Mouse (Mus musculus): ENCODE measurements around the gene Ssc5d.

Gene Ssc5d

DNA sequence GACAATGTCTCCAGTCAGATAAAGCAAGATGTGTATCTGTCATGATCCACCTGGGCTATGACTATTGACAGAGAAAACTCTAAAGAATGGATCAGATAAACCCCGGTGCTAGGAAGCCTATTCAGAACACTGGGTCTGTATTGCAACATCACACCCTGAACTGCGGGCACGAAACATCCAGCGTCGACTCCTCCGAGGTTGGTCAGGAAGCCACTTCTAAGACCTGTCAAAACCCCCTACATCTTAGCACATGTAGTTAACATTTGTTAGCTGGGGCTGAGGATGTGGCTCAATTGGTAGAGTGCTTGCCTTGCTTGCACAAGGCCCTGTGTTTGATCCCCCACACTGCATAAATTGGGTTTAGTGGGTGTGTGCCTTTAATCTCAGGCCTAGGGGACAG lies 22.8 kb downstream of the Ssc5d start:
- DNase-seq (ENCODE audit: low spot score) = no peak

DNA sequence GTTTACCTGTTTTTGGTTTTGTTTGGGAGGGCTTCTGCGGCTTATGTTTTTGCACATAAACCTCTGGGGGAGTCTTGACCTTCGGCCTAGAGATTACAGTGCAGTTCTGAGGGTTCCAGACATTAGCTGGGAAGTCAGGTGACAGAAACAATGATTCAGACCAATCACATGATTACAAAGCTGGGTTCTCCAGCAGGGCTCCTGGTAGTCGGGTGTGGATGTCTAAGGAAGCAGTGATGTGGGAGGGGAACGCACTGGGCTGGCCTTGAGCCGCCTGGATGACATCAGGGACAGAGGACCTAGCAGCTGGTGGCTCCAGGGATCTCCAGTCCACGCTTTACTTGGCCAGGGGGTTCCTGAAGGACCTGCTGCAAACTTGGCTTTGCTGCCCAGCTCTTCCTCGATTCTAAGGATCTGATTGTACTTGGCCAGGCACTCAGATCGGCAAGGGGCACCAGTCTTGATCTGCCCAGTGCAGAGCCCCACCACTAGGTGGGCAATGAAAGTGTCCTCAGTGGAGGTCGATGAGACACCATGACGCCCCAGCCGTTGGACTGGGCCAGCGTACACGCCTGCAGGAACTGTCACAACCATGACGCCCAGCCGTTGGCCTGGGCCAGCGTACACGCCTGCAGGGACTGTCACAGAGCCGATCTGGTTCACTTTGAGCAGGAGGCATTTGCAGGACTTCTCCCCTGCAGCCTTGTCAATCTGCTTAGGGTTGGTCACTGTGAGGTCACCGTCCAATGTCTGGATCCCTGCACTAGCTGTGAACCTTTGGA lies 25.2 kb downstream of the Ssc5d start:
- DNase-seq (ENCODE audit: low spot score) = no peak

DNA sequence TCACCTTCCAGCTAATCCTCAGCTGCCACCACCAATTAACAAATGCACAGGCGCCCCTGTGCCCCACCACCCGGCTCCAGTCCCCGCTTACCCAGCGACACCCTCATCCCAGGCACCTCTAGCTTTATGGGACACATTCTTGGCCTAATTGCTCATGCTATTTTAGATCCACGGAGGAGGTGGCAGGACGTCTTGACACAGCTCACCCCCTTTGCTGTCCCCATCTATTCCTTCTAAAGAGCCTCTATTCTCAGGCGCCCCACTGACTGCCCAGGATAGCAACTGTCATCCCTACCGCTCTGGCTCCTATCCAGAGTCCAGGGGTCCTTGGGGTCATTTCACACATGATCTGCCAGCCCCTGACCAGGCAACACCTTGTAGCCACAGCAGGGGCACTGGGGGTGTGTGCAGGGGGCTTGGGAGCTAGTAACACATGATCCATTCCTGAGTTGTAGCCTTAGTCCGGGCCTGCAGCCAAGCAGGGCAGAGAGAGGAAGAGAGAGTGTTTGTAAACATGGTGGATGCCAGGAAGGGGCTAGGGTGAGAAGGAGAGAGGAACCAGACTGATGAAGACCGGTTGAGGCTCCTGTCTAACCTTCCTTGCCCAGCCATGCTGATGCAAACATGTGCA lies 28.3 kb downstream of the Ssc5d start:
- DNase-seq (ENCODE audit: low spot score) = no peak

DNA sequence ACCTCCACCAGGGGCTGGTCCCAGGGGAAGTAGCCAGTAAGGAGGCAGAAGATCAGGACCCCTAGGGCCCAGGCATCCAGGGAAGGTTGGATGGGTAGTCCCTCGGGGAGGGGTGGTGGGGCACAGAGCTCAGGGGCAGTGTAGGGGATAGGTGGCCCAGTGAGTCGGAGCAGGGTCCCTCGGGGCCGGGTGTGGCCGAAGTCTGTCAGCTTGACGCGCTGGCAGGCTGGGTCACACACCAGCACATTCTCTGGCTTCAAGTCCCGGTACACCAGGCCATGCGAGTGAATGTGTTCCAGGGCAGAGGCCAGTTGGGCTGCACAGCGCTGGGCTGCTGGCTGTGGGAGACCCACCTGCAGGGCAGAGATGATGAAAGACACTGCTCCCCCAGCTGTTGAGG lies 31.8 kb downstream of the Ssc5d start:
- DNase-seq (ENCODE audit: low spot score) = no peak

DNA sequence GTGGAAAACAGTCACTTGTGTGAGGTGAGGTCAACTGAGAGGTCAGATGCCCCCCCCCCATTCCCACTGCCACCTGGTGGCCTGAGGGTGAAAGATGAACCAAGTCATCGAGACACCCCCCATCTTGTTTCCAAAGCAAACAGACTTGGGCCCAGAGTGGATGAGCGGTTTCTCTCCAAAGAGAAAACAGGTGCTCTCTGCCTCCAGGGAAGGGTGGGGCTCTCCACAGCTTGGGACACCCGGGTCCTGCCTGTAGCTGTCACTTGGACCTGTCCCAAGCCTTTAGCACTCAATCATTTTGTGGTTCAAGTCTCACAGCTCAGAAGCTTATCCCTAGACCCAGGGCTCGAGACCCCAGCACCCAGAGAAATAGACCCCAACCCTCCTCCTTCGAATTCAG lies 37.9 kb downstream of the Ssc5d start:
- DNase-seq (ENCODE audit: low spot score) = no peak

DNA sequence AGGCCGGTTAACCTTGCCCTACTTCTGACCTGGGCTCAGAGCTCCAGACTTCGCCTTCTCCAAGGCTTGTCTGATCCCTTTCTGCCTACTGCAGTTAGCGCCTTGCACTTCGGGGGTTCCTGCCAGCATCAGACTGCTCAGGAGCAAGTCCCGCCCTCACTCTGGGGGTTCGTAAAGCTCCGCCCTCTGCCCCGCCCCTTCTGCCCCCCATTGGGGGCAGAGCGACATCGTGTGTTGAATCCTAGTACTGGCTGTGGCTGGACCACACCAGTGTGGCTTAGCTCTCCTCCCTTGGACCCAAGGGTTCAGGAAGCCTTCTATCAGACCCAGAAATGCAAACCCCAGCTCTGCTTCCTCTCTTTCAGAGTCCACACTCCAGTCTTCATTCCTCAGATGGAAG lies 38.7 kb downstream of the Ssc5d start, which contains the start of gene Sbk2:
Gene Sbk2 (minus strand): TSS at position 135 of the 400 bp plus-strand sequence.
- DNase-seq (ENCODE audit: low spot score) = peak; percentile 83

DNA sequence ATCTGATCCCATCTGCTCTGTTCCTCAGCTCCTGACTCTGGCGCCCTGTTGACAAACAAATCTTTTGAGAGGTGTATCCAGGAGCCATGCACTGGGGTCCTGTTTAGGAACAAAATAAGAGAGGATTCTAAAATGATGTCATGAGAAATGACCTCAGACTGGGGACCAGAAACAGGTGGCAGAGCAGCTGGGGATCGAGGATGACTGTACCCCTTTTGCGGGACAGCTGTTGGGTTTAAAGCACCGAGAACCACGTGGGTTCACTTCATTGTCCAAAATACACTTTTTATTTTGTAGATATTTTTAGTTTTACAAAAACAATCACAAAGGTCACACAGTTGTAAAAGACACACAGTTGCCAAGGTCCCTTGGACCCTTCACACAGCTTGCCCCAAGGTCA lies 39.4 kb downstream of the Ssc5d start:
- no peak for DNase-seq (ENCODE audit: low spot score)

DNA sequence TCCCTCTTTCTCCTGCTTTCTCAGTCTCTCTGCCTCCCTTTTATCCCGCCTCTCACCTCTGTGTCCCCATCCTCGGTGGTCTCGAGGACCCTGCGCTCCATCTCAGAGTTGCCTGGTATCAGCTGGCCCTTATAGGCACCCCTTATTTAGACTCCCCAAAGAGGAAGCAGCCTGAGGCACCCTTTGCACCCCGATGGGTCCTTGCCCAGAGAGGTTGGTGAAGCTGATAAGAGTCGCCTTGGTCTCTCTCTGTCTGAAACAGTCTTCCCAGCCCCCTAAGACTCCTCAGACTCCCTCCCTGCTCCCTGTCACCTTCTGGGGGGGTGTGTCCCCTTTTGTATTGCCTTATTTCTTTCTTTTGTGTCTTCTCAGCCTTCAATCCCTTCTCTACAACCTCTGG lies 45.5 kb downstream of the Ssc5d start, which contains the start of gene Sbk3:
Gene Sbk3 (minus strand): TSS at position 101 of the 400 bp plus-strand sequence.
- DNase-seq (ENCODE audit: low spot score) = no peak

DNA sequence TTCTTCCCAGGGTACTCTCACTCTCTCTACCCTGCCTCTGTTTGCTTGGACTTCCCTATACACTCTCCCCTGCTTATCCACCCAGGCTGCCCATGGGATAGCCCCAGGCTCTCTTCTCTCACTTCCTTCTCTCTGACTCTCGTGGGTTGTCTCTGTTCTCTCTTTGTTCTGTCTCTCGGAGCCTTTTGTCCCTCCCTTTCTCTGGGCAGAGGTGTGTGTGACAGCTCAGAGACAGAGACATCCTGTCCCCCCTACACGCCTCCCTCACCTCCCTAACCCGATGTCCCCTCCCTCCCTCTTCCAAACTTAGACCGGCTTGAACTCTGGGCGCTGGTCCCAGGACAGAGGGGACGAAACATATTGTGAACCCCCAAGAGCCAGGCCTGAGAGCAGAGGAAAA lies 46.1 kb downstream of the Ssc5d start:
- DNase-seq (ENCODE audit: low spot score) = no peak

DNA sequence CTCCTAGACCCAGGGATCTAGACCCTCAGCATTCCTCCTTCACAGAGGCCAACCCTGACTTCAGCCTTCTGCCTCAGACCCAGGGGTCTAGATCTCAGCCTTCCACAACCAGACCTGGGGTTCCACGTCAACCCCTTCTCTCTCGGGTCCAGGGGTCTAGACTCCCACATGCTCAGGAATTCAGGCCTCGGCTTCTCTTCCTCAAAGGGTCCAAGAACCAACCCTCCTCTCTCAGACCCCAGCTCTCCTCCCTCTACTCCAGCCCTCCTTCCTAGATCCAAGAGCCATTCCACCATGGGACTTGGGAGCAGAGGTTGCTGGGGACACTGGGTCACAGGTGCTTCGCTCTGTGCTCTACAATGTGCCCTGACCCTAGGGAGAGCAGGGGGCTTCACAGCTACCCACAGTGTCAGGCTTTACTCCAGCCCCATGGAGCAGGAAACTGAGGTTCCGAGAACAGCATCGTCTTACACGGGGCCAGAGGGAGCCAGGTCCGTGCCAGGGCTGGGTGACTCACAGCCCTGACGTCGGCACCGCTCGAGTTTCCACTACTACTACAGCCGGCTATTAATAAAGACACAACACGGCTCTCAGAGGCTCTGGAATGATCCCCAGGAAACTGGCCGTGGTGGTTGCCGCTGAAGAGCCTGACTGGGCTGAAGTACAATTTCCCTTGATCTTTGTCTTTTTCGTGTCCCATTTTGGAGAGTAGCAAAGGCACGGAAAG lies 46.9 kb downstream of the Ssc5d start:
- DNase-seq (ENCODE audit: low spot score) = no peak

DNA sequence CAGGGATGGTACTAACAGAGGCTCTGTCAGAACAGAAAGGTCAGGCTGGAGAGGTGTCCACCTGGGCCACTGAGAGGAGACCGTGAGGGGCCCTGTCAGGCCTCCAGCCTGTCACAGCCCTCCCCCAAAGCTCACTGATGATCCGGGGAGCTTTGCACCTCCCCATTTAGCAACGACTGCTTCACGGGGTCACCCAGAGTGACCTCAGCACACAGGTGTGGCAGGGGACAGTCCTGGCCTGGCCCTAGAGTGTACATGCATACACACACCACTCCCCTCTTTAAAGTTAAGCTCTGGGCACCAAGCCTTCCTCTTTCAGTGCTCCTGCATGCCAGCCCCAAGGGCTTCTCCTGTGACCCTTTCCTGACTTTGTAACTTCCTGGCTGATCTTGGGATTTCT lies 49.9 kb downstream of the Ssc5d start:
- DNase-seq (ENCODE audit: low spot score) = no peak

DNA sequence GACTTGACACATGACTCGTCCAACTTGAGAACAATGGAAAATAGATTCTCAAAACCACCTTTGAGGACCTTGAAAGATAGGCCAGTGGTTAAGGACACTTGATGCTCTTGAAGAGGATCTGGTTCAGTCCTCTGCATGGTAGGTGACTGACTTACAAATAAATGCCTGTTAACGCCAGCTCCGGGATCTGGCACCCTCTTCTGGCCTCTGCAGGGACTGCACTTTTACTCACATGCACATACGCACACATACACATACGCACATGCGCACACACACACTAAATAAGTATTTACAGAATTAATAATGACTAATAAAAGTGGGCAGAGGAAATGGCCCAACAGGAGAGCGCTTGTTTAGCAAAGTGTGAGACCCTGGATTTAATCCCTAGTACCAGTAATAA lies 51.2 kb downstream of the Ssc5d start:
- no peak for DNase-seq (ENCODE audit: low spot score)

DNA sequence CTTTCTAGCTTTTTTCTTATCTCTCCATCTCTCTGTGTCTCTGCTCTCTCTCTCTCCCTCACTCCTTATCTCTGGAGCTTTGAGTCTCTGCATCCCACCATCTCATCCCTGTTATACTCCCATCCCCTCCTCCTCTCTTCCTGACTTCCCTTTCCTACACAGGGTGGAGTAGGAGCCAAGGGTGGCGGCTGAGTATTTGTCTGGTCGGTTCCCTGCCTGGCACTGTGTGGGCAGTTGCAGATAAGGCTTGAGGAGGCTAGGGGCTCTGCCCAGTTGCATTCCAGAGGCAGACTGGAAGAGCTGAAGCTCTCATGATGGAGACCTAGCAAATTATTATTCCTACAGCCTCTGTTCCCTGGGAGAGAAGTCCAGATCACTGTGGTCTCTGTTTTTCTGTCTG lies 62.7 kb downstream of the Ssc5d start:
- DNase-seq (ENCODE audit: low spot score) = no peak

DNA sequence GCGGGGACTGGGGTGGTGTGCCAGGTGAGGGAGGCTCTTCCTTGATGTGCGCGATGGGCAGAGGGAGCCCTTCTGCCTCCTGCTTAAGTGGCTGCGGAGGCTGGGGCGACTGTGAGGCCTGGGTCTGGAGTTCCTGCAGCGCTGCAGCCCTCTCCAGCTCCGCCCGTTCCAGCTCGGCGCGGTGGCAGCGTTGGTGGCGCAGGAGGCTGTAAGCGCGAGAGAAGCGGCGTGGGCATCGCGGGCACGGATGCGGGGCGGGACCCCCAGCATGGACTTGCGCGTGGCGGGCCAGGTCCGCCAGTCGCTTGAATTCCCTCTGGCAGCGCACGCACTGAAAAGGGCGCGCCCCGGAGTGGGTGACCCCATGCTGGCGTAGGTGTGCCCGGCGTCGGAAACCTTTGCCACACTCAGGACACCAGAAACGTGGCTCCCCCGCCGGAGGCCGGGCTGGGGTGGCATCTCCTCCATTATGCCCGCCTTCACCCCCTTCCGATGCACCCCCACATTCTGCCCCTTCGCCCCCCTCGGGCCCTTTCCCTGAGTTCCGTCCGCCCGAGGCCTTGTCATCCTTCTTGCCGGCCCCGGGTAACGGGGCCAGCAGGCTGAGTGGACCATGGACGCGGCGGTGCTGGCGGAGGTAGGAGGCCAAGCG lies 67.9 kb downstream of the Ssc5d start:
- no peak for DNase-seq (ENCODE audit: low spot score)

DNA sequence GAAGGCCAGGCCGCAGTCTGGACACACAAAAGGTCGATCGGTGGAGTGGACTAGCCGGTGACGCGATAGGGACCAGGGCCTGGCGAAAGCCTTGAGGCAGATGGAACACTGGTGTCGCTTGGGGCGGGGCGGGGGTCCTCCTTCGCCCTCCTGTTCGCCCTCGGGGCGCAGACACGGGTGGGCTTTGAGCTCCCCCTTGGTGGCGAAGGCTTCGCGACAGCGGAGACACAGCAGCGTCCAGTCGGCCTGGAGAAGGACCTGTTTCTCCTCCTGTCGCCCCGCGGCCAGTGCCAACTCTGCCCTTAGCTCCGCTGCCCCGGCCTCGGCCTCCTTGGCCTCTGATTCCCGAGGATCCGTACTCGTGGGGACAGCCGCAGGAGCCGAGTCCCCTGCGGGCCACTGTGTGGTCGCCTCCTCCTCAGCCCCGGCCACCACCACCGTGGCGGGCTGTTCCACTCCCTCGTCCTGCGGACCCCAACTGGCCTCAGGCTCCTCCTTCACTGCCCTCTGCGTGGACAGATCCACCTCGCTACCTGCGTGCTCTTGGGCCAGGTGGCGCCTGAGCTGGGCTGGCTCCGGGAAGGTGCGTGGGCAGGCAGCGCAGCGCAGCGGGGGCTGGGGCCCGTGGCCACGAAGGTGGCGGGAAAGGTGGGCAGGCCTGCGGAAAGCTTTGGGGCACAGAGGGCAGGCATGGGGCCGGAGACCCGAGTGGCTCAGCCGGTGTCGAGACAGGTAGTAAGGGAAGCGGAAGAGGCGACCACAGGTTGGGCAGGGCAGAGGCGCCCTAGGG lies 68.6 kb downstream of the Ssc5d start:
- DNase-seq (ENCODE audit: low spot score) = no peak
